Mouse (Mus musculus): ENCODE results near the gene Sap30bp.

- TF ChIP-seq CTCF (IDR thresholded peaks at IDR 0.05; ENCODE audit: low read depth, low read length) (peak; percentile 28; the same call in 1 of the 2 replicates), POLR2A (IDR thresholded peaks at IDR 0.05; ENCODE audit: borderline replicate concordance, low read depth, low read length) (no peak)
Observed at GRCm38 (mm10) chr11:116004840-116005700, 72.0 kb downstream of the Sap30bp start.
